Mouse (Mus musculus): ENCODE results near the gene Them7. TPM values are rescaled to one million over a fixed set of nuclear protein-coding genes. Genes with fewer than 3 reads are reported as not detected.
A peak's percentile ranks its signal among the peaks of the same experiment; 100 is the strongest.

Them7 gene
- total and polyA plus RNA-seq, 3 experiments: not detected

GRCm38 (mm10) chr2:105386418-105386817, 162.3 kb downstream of the Them7 start:
- no peaks in the 10 kb centered on the region for H3K9me3 ChIP-seq (replicated peaks)
- ATAC-seq (ENCODE audit: extremely low read depth, insufficient number of reproducible peaks, low FRiP score, poor library complexity, severe bottlenecking) (no peak), DNase-seq (ENCODE audit: low spot score) (no peak)
- TF ChIP-seq POLR2AphosphoS5 (IDR thresholded peaks at IDR 0.05; ENCODE audit: insufficient replicate concordance, low read depth, low read length): no peak
- no peak for TF ChIP-seq GATA1 (IDR thresholded peaks at IDR 0.05; ENCODE audit: borderline replicate concordance, low read length)
- no peak for TF ChIP-seq TAL1 (conservative IDR thresholded peaks at IDR 0.05; ENCODE audit: low read depth, low read length)
- TF ChIP-seq CTCF (IDR thresholded peaks at IDR 0.05; ENCODE audit: low read depth, low read length): no peak
- TF ChIP-seq GATA2 (IDR thresholded peaks at IDR 0.05; ENCODE audit: borderline replicate concordance, low read depth, low read length): no peak
- peaks cover 61% of the 10 kb centered on the region for H3K36me3 ChIP-seq (replicated peaks)
- peaks cover 15% of the 10 kb centered on the region for H3K4me1 ChIP-seq (ENCODE audit: insufficient read depth, low read depth, low read length)
- no peak overlapping the region for H3K4me3 ChIP-seq (ENCODE audit: low read depth, low read length)
- no peaks in the 10 kb centered on the region; the same call in 1 of the 2 replicates for H3K27me3 ChIP-seq (ENCODE audit: insufficient read depth, low read length)

GRCm38 (mm10) chr2:105389007-105389890, 165.1 kb downstream of the Them7 start:
- ATAC-seq (ENCODE audit: extremely low read depth, insufficient number of reproducible peaks, low FRiP score, poor library complexity, severe bottlenecking) (no peak), DNase-seq (ENCODE audit: low spot score) (no peak)
- TF ChIP-seq TAL1 (conservative IDR thresholded peaks at IDR 0.05; ENCODE audit: low read depth, low read length): no peak
- no peak for TF ChIP-seq CTCF (IDR thresholded peaks at IDR 0.05; ENCODE audit: low read depth, low read length)
- TF ChIP-seq POLR2AphosphoS5 (IDR thresholded peaks at IDR 0.05; ENCODE audit: insufficient replicate concordance, low read depth, low read length): no peak
- H3K4me3 ChIP-seq (ENCODE audit: low read depth, low read length): no peak overlapping the region
- no peaks in the 10 kb centered on the region; the same call in 1 of the 2 replicates for H3K27me3 ChIP-seq (ENCODE audit: insufficient read depth, low read length)
- H3K4me1 ChIP-seq (ENCODE audit: insufficient read depth, low read depth, low read length): peaks cover 21% of the 10 kb centered on the region
- H3K9me3 ChIP-seq (replicated peaks): no peaks in the 10 kb centered on the region
- H3K36me3 ChIP-seq (replicated peaks): peaks cover 81% of the 10 kb centered on the region

- H3K9me3 ChIP-seq (replicated peaks): no peaks in the 10 kb centered on the region
- ATAC-seq (ENCODE audit: extremely low read depth, insufficient number of reproducible peaks, low FRiP score, poor library complexity, severe bottlenecking) (peak; percentile 46), DNase-seq (ENCODE audit: low spot score) (no peak)
- H3K4me1 ChIP-seq (ENCODE audit: insufficient read depth, low read depth, low read length): peaks cover 21% of the 10 kb centered on the region
- peaks cover 77% of the 10 kb centered on the region for H3K36me3 ChIP-seq (replicated peaks)
- H3K4me3 ChIP-seq (ENCODE audit: low read depth, low read length): no peak overlapping the region
- no peaks in the 10 kb centered on the region; the same call in 1 of the 2 replicates for H3K27me3 ChIP-seq (ENCODE audit: insufficient read depth, low read length)
- TF ChIP-seq GATA2 (IDR thresholded peaks at IDR 0.05; ENCODE audit: borderline replicate concordance, low read depth, low read length) (no peak), GATA1 (IDR thresholded peaks at IDR 0.05; ENCODE audit: borderline replicate concordance, low read length) (no peak)
These were observed 166.7 kb downstream of the Them7 start for GRCm38 (mm10) chr2:105390653-105391413.

- no peak for DNase-seq (ENCODE audit: low spot score)
- no peak overlapping the region for H3K4me3 ChIP-seq (ENCODE audit: low read depth, low read length)
- H3K27me3 ChIP-seq (ENCODE audit: insufficient read depth, low read length): no peaks in the 10 kb centered on the region; the same call in 1 of the 2 replicates
- no peak for TF ChIP-seq TAL1 (conservative IDR thresholded peaks at IDR 0.05; ENCODE audit: low read depth, low read length)
- TF ChIP-seq POLR2AphosphoS5 (IDR thresholded peaks at IDR 0.05; ENCODE audit: insufficient replicate concordance, low read depth, low read length): no peak
- no peak for TF ChIP-seq CTCF (IDR thresholded peaks at IDR 0.05; ENCODE audit: low read depth, low read length)
- no peak for TF ChIP-seq GATA1 (IDR thresholded peaks at IDR 0.05; ENCODE audit: borderline replicate concordance, low read length)
- TF ChIP-seq GATA2 (IDR thresholded peaks at IDR 0.05; ENCODE audit: borderline replicate concordance, low read depth, low read length): no peak
- peaks cover 24% of the 10 kb centered on the region for H3K4me1 ChIP-seq (ENCODE audit: insufficient read depth, low read depth, low read length)
- no peak for ATAC-seq (ENCODE audit: extremely low read depth, insufficient number of reproducible peaks, low FRiP score, poor library complexity, severe bottlenecking)
- H3K36me3 ChIP-seq (replicated peaks): peaks cover 77% of the 10 kb centered on the region
- H3K9me3 ChIP-seq (replicated peaks): no peaks in the 10 kb centered on the region
These were observed 167.3 kb downstream of the Them7 start for GRCm38 (mm10) chr2:105391414-105391784.

GRCm38 (mm10) chr2:105392514-105392913, 168.4 kb downstream of the Them7 start:
- Histone ChIP-seq H3K4me1 (ENCODE audit: insufficient read depth, low read depth, low read length) (peaks cover 34% of the 10 kb centered on the region), H3K9me3 (replicated peaks) (no peaks in the 10 kb centered on the region), H3K4me3 (ENCODE audit: low read depth, low read length) (no peak overlapping the region), H3K36me3 (replicated peaks) (peaks cover 74% of the 10 kb centered on the region), H3K27me3 (ENCODE audit: insufficient read depth, low read length) (no peaks in the 10 kb centered on the region; the same call in 1 of the 2 replicates)
- ATAC-seq (ENCODE audit: extremely low read depth, insufficient number of reproducible peaks, low FRiP score, poor library complexity, severe bottlenecking): no peak
- DNase-seq (ENCODE audit: low spot score): no peak
- no peak for TF ChIP-seq TAL1 (conservative IDR thresholded peaks at IDR 0.05; ENCODE audit: low read depth, low read length)
- TF ChIP-seq GATA1 (IDR thresholded peaks at IDR 0.05; ENCODE audit: borderline replicate concordance, low read length): no peak
- no peak for TF ChIP-seq POLR2AphosphoS5 (IDR thresholded peaks at IDR 0.05; ENCODE audit: insufficient replicate concordance, low read depth, low read length)
- TF ChIP-seq GATA2 (IDR thresholded peaks at IDR 0.05; ENCODE audit: borderline replicate concordance, low read depth, low read length): no peak
- no peak for TF ChIP-seq CTCF (IDR thresholded peaks at IDR 0.05; ENCODE audit: low read depth, low read length)

- no peaks in the 10 kb centered on the region for H3K9me3 ChIP-seq (replicated peaks)
- no peaks in the 10 kb centered on the region; the same call in 1 of the 2 replicates for H3K27me3 ChIP-seq (ENCODE audit: insufficient read depth, low read length)
- H3K4me3 ChIP-seq (ENCODE audit: low read depth, low read length): no peak overlapping the region
- TF ChIP-seq GATA2 (IDR thresholded peaks at IDR 0.05; ENCODE audit: borderline replicate concordance, low read depth, low read length): no peak
- TF ChIP-seq POLR2AphosphoS5 (IDR thresholded peaks at IDR 0.05; ENCODE audit: insufficient replicate concordance, low read depth, low read length): no peak
- peaks cover 48% of the 10 kb centered on the region for H3K4me1 ChIP-seq (ENCODE audit: insufficient read depth, low read depth, low read length)
- no peak for DNase-seq (ENCODE audit: low spot score)
- H3K36me3 ChIP-seq (replicated peaks): peaks cover 56% of the 10 kb centered on the region
- ATAC-seq (ENCODE audit: extremely low read depth, insufficient number of reproducible peaks, low FRiP score, poor library complexity, severe bottlenecking): no peak
These were observed 170.3 kb downstream of the Them7 start for GRCm38 (mm10) chr2:105394375-105394774.
